Mouse (Mus musculus) frontal cortex, adult 2 months (tissue): ENCODE measurements at regions not wholly inside any gene's neighbourhood (a gene's known extent, or its start where the extent isn't known, plus 50 kb on each side); places are given as distances from the start of the nearest gene placed in this dataset.

ENCODE experiments used
- DNase-seq, 2 experiments: peaks; one replicate each; pipeline ENCODE4 v3.0.0; 2022; ENCODE audit warnings: low spot score in 1 of 2; ENCODE audit errors: extremely low spot score in 1 of 2

DNA sequence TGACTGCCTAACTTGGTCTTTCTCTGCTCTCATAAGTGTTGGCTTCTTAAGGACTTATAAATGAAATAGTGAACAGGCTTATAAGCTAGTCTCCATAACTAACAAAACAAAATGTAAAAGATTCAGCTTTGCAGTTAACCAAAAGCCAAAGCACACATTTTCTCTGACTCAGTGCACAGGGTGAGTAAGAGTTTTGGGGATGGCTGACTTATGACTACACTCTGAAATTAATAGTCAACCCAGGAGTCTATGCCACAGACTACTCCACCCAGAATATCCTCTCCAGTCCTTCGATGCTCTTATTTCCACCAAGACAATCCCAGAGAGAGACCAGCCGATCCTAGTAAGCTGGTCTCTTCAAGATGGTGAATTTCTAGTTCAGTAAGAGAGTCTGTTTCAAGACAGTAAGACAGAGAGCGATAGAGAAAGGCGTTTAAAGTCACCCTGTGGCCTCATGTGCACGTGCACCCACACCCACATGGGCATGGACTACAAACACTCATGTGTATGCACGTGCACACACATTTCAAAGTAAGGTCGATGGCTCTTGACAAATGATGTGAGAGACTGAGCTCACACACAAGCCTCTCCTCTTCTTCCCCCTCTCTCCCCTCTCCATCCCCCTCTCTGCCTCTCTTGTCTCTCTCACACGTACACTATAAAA, 351.2 kb upstream of the Pmfbp1 start:
- no peak for DNase-seq

DNA sequence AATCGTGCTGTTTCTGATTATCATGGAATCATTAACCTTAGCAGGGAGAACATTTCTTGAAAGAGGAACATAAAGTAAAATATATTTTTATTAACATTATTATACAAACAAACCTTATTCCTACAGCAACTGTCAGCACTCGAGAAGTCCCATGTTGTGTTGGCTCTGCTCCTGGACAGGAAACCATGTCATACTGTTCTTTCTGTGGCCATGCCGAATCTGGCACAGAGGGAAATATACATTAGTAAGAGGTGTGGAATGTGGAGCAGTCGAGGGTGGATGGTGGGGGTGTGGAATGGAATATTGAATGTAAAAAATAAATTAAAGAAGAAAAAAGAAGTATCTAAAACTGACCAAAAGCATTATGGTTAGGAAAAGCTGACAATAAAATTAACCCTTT, 342.1 kb upstream of the Pmfbp1 start:
- no peak for DNase-seq

DNA sequence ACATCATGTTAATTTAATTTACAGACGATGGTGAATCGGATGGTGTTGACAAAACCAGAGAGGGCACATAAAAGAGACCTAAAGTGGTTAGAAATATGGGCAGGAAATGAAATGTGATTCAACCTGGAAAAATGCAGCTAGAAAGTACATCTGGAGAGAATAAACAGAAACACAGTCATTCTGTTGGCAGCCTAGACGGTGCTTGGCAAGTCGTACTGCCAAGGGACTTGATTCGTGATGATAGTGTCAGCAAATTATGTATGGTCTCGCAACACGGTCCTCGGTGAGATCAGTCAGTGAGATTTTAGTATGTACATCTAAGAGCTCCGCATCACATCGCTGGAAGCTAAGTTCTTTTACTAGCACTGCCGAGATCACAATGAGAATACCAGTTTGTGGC, 338.3 kb upstream of the Pmfbp1 start:
- DNase-seq = no peak

DNA sequence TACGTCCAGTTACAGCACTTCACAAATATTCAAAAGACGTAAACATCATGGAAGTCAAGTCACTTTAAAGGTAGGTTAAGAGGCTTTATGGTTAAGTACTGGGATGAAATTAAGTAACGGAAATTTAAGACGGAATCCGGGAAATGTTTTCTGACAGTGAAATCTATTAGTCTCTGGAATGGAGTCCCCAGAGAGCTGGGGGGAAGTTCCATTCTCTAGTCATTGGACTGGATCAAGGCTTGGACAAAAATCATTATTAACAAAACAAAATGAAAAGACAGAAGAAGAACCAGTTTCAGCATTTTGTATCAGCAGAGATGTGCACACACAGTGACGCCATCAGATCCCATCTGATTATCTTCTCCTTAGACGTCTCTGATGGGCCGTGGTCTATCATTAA, 337.8 kb upstream of the Pmfbp1 start:
- DNase-seq = no peak

DNA sequence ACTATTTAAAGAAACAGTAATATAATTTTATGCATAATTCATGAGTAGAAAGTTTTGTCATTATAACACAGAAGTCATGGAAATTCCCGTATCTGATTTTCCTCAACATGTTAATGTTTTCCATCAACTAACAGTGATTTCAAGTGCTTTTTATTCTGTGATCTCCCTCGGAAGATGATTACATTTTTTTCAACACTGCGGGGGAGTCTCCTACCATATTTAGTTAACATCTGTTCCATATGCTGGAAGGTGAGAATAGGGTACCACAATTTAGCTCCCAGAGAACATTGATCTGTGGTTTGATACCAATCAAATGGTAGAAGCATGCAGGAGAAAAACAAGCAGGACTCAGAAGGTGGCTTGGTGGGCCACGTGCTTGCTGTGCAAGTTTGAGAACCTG, 321.1 kb upstream of the Pmfbp1 start:
- DNase-seq = peak in 1 of 2 experiments; percentile 53

DNA sequence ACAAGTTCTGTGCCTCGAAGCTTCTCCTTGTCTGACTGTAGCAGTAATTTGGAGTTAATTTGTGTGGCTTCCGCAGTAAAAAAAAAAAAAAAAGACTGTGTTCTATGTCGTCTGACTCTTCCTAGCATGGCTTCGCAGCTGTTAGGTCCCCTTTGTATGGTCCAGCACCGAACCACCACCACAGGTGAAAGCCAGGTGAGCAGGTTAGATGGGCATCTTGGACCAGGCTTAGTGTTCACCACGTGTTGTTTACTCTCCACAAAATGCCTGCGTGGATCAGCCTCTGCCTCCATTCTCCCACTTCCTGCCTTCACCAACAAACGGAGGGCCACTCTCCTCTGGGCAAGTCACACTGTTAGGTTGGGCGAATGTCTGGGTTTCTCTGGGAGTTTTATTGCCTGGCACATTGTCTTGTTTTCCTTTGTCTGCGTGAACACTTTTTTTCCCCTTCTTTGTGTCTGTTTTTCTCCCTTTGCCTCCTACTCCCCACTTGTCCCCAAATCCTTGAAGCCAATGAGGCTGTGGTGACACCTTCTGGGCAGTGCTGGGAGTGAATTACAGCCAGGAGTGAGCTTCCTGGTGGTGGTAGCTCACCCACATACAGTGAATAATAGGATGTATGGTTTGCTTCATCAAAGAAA, 308.1 kb upstream of the Pmfbp1 start:
- DNase-seq = peak in 1 of 2 experiments; percentile 84

DNA sequence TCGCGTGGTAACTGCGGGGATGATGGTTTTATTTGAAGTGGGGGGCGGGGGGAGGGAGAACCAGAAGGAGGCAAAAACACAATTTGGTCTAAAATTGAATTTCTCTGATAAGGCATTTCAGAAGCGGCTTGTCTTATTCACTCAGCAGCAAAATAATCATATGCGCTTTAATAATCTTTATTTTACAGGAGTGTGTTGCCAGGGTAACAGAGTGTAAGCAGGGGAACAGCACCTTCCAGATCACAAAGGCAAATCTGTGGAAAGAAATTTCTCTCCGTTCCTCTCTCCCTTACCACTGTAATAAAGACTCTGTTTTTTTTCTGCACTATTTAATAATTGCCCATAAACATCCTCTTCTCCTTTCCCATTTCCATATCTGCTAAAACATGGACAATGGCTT, 306.2 kb upstream of the Pmfbp1 start:
- DNase-seq = no peak

DNA sequence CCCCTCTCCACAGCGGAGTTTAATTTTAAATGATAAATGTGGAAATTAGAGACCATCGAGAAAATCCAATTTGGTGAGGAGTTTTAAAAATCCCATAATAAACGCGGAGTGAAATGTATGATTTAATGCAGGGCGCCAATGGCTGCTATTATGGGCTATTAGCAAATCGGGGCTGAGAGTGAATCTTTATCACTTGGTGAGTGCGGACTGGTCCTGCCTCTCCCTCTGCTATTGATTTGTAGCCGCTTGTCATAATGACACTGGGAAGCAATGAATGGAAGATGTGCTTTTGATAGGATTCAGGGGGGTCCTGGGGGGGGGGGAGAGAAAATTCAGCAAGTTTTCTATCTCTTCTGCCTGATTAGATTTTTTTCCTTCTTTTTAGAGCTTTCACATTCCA, 279.6 kb upstream of the Pmfbp1 start:
- no peak for DNase-seq

DNA sequence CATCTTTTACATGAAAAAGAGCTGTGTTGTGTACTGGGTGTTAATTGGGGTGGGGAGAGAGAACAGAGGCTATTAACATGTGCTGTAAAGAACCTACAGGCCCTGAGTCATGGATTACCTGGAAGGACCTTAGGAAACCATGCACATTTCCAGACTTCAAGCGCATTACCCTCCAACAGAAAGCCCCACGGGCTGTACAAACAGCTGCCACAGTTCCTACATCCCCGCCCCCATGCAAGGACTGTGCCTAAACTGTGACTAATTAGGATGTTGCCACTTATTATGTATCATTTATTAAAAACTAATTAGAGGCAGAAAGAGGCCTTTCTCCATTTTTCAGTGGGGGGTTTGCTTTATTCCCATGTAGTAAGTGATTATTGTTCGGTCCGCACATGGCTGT, 277.5 kb upstream of the Pmfbp1 start:
- DNase-seq = no peak

DNA sequence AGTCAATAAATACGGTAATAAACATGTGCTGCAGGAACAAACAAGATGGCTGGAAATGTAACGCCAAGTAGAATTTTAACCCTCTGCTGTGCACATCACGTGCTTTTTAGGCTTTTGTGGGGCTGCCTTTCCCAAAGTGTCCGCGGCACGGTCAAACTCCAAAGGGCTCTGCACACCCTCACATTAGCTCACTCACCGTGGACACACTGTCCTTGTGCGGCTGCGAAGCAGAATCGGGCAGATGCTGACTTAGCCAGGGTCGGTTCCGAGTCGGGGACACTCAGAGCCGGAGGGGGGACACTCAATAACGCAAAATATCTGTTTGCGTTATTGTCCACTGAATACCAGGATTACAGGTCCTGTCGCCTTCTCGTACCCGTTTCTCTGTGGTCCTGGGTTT, 276.5 kb upstream of the Pmfbp1 start:
- no peak for DNase-seq

DNA sequence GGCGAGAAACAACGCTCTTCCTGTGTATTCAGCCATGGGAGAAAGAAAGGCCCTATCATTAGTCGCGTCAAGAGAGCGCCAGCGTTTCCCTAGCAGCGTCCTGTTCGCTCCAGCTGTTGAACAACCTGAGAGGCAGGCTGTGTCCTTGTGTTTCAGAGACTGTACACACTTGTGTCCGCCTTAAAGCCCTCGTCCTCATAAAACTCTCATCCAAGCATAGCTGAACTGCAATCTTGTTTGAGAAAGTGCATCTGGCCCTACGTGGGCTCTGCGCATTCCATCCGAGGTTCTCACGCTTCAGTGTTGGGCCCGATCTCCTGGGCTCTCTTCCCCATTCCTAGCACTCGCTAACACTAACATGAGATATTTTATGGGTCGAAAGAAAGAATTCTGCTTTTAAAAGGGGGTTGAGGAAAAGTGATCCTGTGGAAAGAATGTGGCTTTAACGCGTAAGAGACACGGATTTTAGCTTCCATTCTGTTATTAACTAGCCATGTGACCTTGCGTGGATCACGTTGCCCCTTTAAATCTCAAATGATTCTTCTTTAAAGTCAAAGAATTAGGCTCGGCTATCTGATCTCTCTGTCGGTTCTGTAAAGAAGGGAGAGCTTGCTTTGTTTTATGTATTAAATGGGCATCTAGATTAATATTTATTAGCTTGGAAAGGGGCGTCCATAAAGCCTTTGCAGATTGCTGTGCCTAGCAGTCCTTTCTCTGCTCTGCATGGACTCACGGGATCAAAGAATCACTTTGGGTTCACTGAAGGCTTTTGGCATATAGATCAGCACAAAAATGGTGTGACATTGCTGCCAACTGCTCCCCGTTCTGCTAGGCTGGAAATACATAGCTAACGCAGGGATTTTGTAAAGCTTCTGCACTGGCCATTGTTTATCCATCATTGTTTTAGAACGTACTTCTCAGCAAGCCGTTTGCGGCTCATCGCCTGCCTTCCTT, 261.3 kb upstream of the Pmfbp1 start:
- no peak for DNase-seq

DNA sequence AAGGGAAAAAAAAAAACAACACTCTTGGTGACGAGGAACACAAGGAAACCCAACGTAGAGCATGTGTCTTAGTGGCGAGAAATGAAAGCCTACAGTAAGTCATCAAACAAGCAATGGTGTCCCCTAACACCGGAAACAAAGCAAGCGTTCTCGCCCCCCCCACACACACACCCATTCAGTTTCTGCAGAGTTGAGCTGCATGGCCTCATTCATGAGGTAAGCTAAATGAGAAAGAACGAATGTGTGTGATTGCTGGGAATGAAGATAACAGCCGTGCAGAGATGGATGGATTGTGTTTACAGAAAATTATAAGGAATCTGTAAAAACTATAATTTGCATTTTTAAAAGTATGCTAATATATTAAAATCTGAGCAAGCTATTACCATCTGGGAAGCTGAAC, 248.3 kb upstream of the Pmfbp1 start:
- DNase-seq = no peak

DNA sequence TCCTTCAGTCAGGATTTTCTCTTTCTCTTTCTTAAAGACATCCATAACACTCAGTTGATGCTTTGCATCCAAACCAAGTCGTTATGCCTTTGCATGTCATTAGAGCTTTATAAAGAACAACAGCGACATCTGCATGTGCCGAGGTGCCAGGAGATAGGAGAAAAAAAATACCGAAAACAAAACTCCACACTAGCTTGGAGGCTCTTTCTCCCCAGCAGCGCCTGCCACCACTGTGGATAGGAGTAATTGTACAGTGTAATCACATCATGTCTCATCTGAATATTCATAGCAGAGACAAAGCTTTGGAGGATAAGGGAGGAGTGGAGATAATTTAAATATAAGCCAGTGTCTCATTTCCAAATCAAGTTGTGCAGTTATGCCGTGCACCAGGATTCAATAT, 246.0 kb upstream of the Pmfbp1 start:
- peak; percentile 26 to 59 for DNase-seq

DNA sequence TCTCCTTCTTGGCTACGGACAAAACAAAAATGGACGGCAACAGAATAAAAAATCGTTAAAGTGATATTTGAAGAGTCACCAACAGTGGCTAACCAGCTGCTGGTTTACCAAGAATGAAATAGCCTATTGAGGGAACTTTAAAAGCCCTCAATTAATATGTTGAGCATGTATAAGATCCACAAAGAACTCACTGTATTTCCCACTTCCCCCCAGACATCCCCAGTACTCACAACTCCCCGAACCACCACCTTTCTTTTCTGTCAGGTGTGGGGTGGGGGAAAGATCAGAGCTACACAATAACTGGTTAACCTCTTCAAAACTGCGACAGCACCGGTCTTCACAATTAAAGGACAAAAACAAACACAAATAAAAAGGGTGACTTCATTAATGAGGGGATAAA, 245.5 kb upstream of the Pmfbp1 start:
- no peak for DNase-seq

DNA sequence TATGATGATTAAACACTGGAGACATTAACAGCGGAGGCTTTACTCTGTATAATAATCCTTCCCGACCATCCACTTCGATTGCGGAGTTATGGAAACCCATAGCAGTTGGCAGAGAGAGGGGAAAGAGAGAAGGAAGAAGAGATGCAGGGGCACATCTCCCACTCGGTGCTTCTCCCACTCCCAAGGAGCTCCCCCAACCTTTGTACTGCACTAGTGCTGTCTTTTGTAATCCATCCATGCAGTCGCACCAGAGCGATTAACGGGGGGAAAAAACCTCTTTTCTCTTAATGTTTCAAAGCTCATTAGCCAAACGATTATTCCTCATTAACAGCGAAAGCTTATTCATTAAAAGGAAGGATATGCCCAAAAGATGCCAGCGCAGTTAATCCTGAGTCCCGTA, 244.6 kb upstream of the Pmfbp1 start:
- DNase-seq = peak in 1 of 2 experiments; percentile 37

DNA sequence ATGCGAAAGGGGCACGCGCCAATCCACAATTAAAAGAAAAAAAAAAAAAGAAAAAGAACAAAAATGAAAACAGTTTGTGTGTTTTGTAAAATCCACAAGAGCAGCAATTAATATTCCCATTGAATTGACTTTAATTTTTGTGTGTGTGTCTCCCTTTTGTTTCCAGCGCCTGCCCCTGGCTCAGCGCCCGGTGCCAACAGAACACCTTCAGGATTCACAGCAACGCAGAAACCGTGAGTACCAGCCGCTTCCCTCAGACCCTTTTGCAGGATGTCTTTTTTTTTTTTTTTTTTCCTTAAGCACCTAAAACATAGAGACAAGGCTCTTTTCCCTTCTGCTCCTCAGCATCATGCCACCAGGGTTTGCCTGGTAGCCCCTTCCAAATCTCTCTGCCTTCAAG, 244.1 kb upstream of the Pmfbp1 start:
- DNase-seq = no peak

DNA sequence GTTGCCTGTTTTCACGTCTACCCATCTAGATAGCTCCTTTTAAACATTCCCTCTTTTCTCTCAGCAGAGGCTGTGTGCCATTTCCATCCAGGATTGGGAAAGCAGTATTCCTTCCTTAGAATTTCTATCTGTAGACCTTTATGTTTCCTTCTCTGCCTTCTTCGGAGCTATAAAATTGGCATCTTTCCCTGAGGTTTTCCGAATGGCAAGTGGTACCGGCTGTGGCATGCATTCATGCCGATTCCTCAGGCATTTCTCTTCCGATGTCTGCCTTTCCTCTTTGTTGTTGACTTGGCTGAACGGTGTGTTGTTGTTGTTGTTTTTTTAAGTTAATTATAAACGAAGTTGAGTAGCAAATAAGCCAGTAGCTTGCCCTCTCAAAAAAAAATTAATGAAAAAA, 243.3 kb upstream of the Pmfbp1 start:
- DNase-seq = no peak

DNA sequence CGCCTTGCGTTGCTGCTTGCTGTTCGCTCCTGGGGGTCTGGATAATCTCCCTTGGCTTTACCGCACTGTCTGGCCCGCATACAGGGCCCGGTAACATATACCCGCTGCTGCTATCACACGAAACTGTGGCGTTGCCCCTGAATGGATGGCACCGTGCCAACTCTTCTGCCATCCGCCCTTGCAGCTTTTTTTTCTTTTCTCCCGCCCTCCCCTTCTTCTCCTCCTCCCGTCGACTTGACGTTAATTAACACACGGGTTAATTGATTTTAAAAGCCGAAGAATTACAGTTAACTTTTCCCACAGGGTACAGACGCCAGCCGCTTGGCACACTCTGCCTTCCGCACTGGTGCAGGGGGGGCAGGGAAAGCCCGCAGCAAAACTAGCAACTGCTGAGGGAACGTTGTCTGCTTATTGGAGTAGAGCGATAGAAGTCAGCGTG, 242.4 kb upstream of the Pmfbp1 start:
- DNase-seq = peak in 1 of 2 experiments; percentile 59

DNA sequence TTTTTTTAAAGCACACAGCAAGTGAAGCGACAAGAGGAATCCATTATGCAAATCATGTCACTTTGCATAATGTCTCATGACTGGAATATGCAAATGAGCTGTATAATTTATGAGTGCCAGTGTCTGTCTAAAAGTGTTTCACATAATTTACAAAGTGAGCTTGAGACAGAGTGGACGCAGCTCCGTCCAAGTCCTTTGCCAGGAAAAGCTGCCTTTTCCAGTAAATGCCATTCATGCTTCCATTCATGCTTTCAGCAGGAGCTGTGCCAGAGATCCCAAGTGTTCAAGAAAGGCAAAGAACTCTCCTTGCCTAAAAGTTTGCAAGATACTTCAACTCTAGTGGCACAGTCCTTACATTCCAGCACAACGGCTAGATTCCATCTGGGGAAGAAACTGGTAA, 241.4 kb upstream of the Pmfbp1 start:
- DNase-seq = no peak

DNA sequence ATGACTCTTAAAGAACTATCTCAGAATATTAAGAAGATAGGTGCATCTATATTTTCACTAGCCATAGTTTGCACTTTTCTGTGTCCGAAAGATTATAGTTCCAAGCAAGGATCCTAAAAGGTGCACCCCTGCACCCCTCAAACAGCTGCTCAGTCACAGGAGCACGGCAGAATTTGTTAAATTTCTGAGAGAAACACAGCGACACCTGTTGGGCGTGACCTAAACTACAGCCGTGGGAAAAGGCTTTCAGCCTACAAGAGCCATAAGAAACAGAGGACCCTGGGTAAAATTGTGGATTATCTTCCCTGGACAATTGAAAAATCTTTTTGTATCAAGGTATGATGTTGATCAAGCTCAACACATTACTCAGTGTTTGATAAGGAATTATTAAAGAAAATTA, 214.7 kb upstream of the Pmfbp1 start:
- DNase-seq = peak in 1 of 2 experiments; percentile 76

DNA sequence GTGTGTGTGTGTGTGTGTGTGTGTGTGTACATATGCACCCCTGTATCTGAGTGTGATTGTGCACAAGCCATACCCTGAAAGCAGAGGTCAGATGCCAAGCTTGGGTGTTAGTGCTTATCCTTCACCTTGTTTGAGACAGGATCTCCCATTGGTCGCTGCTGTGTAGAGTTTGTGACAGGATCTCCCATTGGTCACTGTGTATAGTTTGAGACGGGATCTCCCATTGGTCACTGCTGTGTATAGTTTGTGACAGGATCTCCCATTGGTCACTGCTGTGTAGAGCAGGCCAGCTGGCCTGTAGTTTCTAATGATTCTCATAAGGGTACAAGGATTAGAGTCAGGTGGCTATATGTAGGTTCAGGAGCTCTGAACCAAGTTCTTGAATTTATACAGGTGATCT, 213.3 kb upstream of the Pmfbp1 start:
- peak in 1 of 2 experiments; percentile 1 for DNase-seq
